Mouse (Mus musculus): ENCODE data around the gene Peg3.

GRCm38 (mm10) chr7:6731930-6732329 lies 1.7 kb upstream of the Peg3 start:
- TF ChIP-seq CTCF (conservative IDR thresholded peaks at IDR 0.05; ENCODE audit: low read length) = no peak
- TF ChIP-seq NANOG (IDR thresholded peaks at IDR 0.05; ENCODE audit: borderline replicate concordance, low read length) = no peak
- TF ChIP-seq POU5F1 (IDR thresholded peaks at IDR 0.05; ENCODE audit: borderline replicate concordance, low read length) = no peak
